Comparison of ENCODE assay signal across 8 mouse cellular contexts in genomic region chr2:93333817-93334731, GRCm38 (mm10). TPM values are rescaled to one million over a fixed set of nuclear protein-coding genes. Genes with fewer than 3 reads are reported as not detected.
DNase-seq lines count a peak whose midpoint lies in the region; ATAC-seq and TF ChIP-seq lines count a peak whose summit lies in the region.

Gene Tspan18 (minus strand): TSS chr2:93334505.

- peaks cover 2% of the 10 kb centered on the region; the same call in 1 of the 2 replicates for H3K9me3 ChIP-seq in G1E (replicated peaks)
- no peaks in the 10 kb centered on the region for H3K9me3 ChIP-seq in forebrain, embryonic 14.5 days (replicated peaks; ENCODE audit: control insufficient read depth, low read length)

- peak within 1 kb of the TSS; percentile 55; the same call in 1 of the 2 replicates for H3K27ac ChIP-seq in forebrain, embryonic 14.5 days (ENCODE audit: low read depth, low read length)
- H3K27ac ChIP-seq in layer of hippocampus, adult 2 months = peak within 1 kb of the TSS; percentile 82

- under 1% methylated on average over 89 of the region's 95 CpGs for WGBS in forebrain, embryonic 14.5 days

- H3K36me3 ChIP-seq in G1E (replicated peaks) = no peaks in the 10 kb centered on the region
- H3K36me3 ChIP-seq in forebrain, embryonic 14.5 days (ENCODE audit: control insufficient read depth, insufficient read depth, low read length) = no peaks in the 10 kb centered on the region

- TF ChIP-seq CTCF in G1E (IDR thresholded peaks at IDR 0.05; ENCODE audit: low read depth, low read length) = no peak
- no peak for TF ChIP-seq CTCF in layer of hippocampus, adult 2 months (conservative IDR thresholded peaks at IDR 0.05)

- intact Hi-C loops in heart, postnatal 36 days (cut with DNase I) = loop anchor here (1.0 to 5.0 kb wide), 7 partner anchors 47 to 262 kb away; no protein-coding TSS in a partner anchor

- H3K9ac ChIP-seq in forebrain, embryonic 14.5 days (ENCODE audit: low read length) = peak within 1 kb of the TSS; percentile 81

- peak; percentile 62 for ATAC-seq in G1E (ENCODE audit: extremely low read depth, insufficient number of reproducible peaks, low FRiP score, poor library complexity, severe bottlenecking)
- peak; percentile 83 for ATAC-seq in forebrain, embryonic 14.5 days

- peak within 1 kb of the TSS; percentile 100 for H3K4me2 ChIP-seq in forebrain, embryonic 14.5 days (ENCODE audit: low read length)

- H3K4me3 ChIP-seq in G1E (ENCODE audit: low read depth, low read length) = peak within 1 kb of the TSS; percentile 74
- H3K4me3 ChIP-seq in forebrain, embryonic 14.5 days (ENCODE audit: low read depth, low read length) = peak within 1 kb of the TSS; percentile 72
- H3K4me3 ChIP-seq in layer of hippocampus, adult 2 months = peak within 1 kb of the TSS; percentile 83

- peaks cover 53% of the 10 kb centered on the region for H3K27me3 ChIP-seq in G1E (ENCODE audit: insufficient read depth, low read length)
- no peaks in the 10 kb centered on the region for H3K27me3 ChIP-seq in forebrain, embryonic 14.5 days (replicated peaks; ENCODE audit: control insufficient read depth, insufficient read depth, low read length)

- peak; percentile 76 for DNase-seq in G1E (ENCODE audit: low spot score)
- DNase-seq in cerebellum, adult 11-12 months = peak; percentile 69
- peak; percentile 81 for DNase-seq in forebrain, embryonic 14.5 days (ENCODE audit: low spot score)
- peak; percentile 78 to 82 for DNase-seq in heart, postnatal 36 days
- DNase-seq in layer of hippocampus, adult 2 months (ENCODE audit: low spot score in 2 of 2) = peak in 1 of 2 experiments; percentile 32
- DNase-seq in lung, postnatal 10 days = peak; percentile 85
- DNase-seq in retina, adult 2 months (ENCODE audit: low read depth, low spot score) = peak; percentile 20
- peak; percentile 68 for DNase-seq in thymus, postnatal 4 days

- H3K4me1 ChIP-seq in G1E (ENCODE audit: insufficient read depth, low read depth, low read length) = peaks cover 28% of the 10 kb centered on the region
- peaks cover 26% of the 10 kb centered on the region for H3K4me1 ChIP-seq in forebrain, embryonic 14.5 days (ENCODE audit: control insufficient read depth, insufficient read depth, low read length)

RNA-seq across cellular contexts. Expression of gene Tspan18, which starts in this region (rescaled TPM):
- total RNA-seq in G1E (2014; fragmentation: Nextera tagmentation) (9.0 and 10.6 TPM in 2 replicates), G1E (2017) (4.2 and 6.9 TPM in 2 replicates)
- polyA plus RNA-seq in G1E (2012) = 8.5 and 10.5 TPM in 2 replicates
- 15.6 and 17.3 TPM in 2 replicates for polyA plus RNA-seq in forebrain, embryonic 14.5 days (2014; fragmentation: Nextera tagmentation; extraction: Ambion mirVana)
- total RNA-seq in heart, postnatal 36 days (2021) = 10 to 100 TPM; 12.4 to 16.2 TPM
- total RNA-seq in layer of hippocampus, adult 2 months (2021) = 10 to 100 TPM; 39.1 to 40.2 TPM
